Mouse (Mus musculus): ENCODE results near the gene Col13a1. TPM values are rescaled to one million over a fixed set of nuclear protein-coding genes. Genes with fewer than 3 reads are reported as not detected.

The Col13a1 gene
- 32.3 and 32.6 TPM in 2 replicates for polyA plus RNA-seq (2015; fragmentation: Nextera tagmentation; extraction: Ambion mirVana)

- peak; percentile 21; the same call in 1 of the 2 replicates for ATAC-seq (ENCODE audit: borderline replicate concordance, extremely low read depth, low FRiP score, low TSS enrichment)
- WGBS, result under 1% methylated on average over 40 of the region's 41 CpGs
- H3K4me3 ChIP-seq, result peak within 1 kb of the TSS; percentile 61
- peak within 1 kb of the TSS; percentile 77 for H3K4me2 ChIP-seq
- H3K27ac ChIP-seq, result peak within 1 kb of the TSS; percentile 77
- no peaks in the 10 kb centered on the region for H3K36me3 ChIP-seq
- H3K27me3 ChIP-seq, result peaks cover 54% of the 10 kb centered on the region
- no peaks in the 10 kb centered on the region for H3K9me3 ChIP-seq
- H3K9ac ChIP-seq, result peak within 1 kb of the TSS; percentile 58
- H3K4me1 ChIP-seq, result peaks cover 41% of the 10 kb centered on the region
These were observed at the start of gene Col13a1 for GRCm38 (mm10) chr10:61978866-61979340. Col13a1 (minus strand) TSS chr10:61979108.

- WGBS, result 67% methylated on average over 12 of the region's 12 CpGs
- peaks cover 16% of the 10 kb centered on the region for H3K4me1 ChIP-seq
These were observed 48.8 kb upstream of the Col13a1 start for GRCm38 (mm10) chr10:62027699-62028098.

DNA sequence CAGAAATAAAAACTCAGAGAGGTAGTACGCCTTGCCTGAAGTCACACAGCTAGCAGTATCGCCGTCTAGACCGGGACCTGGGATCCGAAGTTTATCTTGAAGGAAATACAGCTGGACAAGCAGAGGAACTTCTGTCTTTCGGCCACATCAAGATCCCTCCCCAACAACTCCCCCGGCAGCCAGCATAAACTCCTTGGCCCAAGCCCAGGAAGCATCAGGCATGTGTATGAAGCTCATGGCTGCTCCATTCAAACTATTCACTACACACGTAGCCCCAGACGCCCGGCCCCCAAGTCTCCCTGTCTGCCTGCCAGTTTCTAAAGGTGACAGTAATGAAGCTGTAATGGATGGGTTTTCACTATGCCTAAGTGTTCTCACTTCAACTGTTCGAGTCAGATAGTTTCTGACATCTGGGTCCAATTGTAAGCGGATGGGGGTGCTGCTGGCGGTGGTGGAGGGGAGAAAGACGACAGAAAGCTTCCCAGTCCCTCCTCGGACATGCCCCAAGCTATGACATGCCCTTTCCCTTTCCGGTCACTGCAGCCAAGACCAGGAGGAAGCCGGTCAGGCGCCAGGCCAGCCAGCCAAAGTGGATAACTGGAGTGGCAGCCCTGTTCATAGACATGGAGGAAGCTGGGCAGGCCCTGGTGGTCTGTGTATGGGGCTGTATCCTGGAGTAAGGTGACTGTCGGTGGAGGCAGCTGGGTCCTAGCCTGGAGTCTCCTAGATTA, 45.1 kb upstream of the Col13a1 start:
- 20% methylated on average over 19 of the region's 19 CpGs for WGBS
- Histone ChIP-seq H3K4me1 (peaks cover 35% of the 10 kb centered on the region), H3K4me2 (peak overlapping the region; percentile 40), H3K9me3 (no peaks in the 10 kb centered on the region), H3K27me3 (no peaks in the 10 kb centered on the region), H3K9ac (no peak overlapping the region), H3K4me3 (no peak overlapping the region), H3K27ac (peak overlapping the region; percentile 68), H3K36me3 (no peaks in the 10 kb centered on the region)
- peak; percentile 79 for ATAC-seq (ENCODE audit: borderline replicate concordance, extremely low read depth, low FRiP score, low TSS enrichment)

More at GRCm38 (mm10) chr10:62027699-62028098, 48.8 kb upstream of the Col13a1 start:
- no peaks in the 10 kb centered on the region for H3K9me3 ChIP-seq
- no peak overlapping the region for H3K9ac ChIP-seq
- no peak overlapping the region for H3K4me3 ChIP-seq
- no peak overlapping the region for H3K4me2 ChIP-seq
- H3K36me3 ChIP-seq, result no peaks in the 10 kb centered on the region
- H3K27me3 ChIP-seq, result no peaks in the 10 kb centered on the region
- no peak overlapping the region for H3K27ac ChIP-seq
- ATAC-seq (ENCODE audit: borderline replicate concordance, extremely low read depth, low FRiP score, low TSS enrichment), result no peak

GRCm38 (mm10) chr10:62020068-62020620, 41.2 kb upstream of the Col13a1 start:
- 22% methylated on average over 7 of the region's 7 CpGs for WGBS
- H3K4me3 ChIP-seq, result no peak overlapping the region
- ATAC-seq (ENCODE audit: borderline replicate concordance, extremely low read depth, low FRiP score, low TSS enrichment), result peak; percentile 12; the same call in 1 of the 2 replicates
- H3K36me3 ChIP-seq, result no peaks in the 10 kb centered on the region
- H3K9ac ChIP-seq, result no peak overlapping the region
- H3K27me3 ChIP-seq, result no peaks in the 10 kb centered on the region
- H3K27ac ChIP-seq, result no peak overlapping the region
- H3K4me1 ChIP-seq, result peaks cover 47% of the 10 kb centered on the region
- H3K4me2 ChIP-seq, result no peak overlapping the region
- H3K9me3 ChIP-seq, result no peaks in the 10 kb centered on the region

DNA sequence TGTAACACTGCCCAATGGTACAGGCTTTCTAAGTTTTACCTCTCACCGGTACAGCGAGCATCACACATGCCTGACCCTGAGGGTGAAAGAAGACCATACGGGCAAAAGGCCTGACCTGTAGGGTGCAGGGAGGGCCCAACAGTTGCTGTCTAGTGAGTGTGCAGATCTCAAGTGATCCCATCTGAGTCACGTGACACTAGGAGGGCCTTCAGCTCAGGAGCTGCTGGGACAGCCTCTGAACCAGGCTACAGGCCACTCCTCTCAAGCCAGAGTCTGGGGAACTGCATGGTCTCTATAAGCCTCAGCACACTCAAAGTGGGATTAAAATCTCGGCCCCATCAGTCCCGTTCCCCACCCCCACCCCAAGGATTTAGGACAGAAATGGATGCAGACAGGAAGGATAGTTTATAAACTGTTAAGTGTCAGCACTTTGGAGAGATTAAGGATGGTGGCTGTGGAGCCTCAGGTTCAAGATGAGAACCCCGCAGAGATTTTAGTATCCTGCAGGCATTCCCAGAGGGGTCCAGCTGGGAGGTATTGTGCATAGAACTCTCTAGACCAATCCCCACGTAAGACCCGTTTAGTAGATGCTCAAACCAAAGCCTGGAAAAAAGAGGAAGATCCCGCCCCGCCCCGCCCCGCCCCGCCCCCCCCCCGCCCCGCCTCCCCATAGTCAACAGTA, 40.6 kb upstream of the Col13a1 start:
- Histone ChIP-seq H3K4me1 (peaks cover 47% of the 10 kb centered on the region), H3K9ac (no peak overlapping the region), H3K27me3 (no peaks in the 10 kb centered on the region), H3K27ac (no peak overlapping the region), H3K9me3 (no peaks in the 10 kb centered on the region), H3K36me3 (no peaks in the 10 kb centered on the region), H3K4me2 (no peak overlapping the region), H3K4me3 (no peak overlapping the region)
- no peak for ATAC-seq (ENCODE audit: borderline replicate concordance, extremely low read depth, low FRiP score, low TSS enrichment)
- 17% methylated on average over 16 of the region's 16 CpGs for WGBS

DNA sequence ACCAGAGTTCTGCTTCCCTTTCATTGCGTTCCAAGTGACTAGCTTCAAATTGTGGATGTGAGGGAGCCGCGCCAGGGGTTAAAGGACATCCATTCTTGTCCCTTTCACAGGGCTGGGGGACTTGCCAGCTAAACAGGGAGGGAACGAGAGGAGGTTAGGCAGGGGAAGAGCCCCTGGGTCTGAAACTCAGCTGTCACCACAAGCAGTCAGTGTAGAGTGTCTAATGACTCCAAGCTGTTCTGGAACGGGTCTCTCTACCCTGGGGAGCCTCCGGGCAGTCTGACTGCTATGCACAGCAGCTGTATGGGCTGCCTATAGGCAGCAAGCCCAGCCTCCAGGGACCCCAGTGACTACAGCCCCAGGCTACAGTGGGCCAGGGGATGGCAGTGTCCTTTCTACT, 38.0 kb upstream of the Col13a1 start:
- peaks cover 28% of the 10 kb centered on the region for H3K4me1 ChIP-seq
- H3K9ac ChIP-seq, result no peak overlapping the region
- H3K27ac ChIP-seq, result peak overlapping the region; percentile 20
- H3K36me3 ChIP-seq, result no peaks in the 10 kb centered on the region
- WGBS, result 39% methylated on average over 6 of the region's 6 CpGs
- H3K27me3 ChIP-seq, result no peaks in the 10 kb centered on the region
- H3K9me3 ChIP-seq, result no peaks in the 10 kb centered on the region
- H3K4me2 ChIP-seq, result no peak overlapping the region
- no peak overlapping the region for H3K4me3 ChIP-seq
- ATAC-seq (ENCODE audit: borderline replicate concordance, extremely low read depth, low FRiP score, low TSS enrichment), result peak; percentile 93

DNA sequence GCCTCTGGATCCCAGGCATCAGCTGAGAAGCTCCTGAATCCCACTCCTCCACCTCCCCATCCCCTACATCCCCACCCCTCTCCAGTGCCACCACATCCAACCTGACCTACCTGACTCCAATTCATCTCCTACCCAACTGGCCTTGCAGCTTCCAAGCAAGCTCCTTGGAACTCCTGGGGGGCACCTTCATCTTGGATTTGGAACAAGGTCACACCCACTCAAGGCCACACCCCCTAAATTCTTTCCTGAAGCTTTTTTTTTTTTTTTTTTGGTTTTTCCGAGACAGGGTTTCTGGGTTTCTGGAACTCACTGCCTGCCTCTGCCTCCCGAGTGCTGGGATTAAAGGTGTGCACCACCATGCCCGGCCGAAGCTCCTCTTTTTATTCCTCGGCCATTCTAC, 34.3 kb upstream of the Col13a1 start:
- Histone ChIP-seq H3K4me3 (no peak overlapping the region), H3K27me3 (no peaks in the 10 kb centered on the region), H3K4me2 (no peak overlapping the region), H3K9me3 (no peaks in the 10 kb centered on the region), H3K9ac (no peak overlapping the region), H3K27ac (no peak overlapping the region), H3K4me1 (peaks cover 12% of the 10 kb centered on the region), H3K36me3 (no peaks in the 10 kb centered on the region)
- ATAC-seq (ENCODE audit: borderline replicate concordance, extremely low read depth, low FRiP score, low TSS enrichment), result no peak
- 84% methylated on average over 5 of the region's 5 CpGs for WGBS

DNA sequence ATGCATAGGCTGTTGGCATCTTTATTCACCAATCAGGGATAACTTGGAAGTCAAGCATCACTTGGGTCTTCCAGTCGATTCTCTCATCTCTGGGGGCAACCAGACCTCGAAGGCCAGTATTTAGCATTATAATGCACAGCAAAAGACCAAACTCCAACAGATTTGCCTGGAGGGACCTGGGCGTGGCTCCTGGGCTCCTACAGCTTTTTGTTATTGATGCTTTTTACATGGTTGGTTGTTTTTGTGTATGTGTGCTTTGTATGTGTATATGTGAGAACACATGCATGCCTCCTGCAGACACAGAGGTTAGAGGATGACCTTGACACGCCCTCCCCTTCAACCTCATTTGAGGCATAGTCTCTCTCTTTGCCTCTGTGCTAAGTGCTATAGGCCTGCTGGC, 33.5 kb upstream of the Col13a1 start:
- WGBS, result 78% methylated on average over 4 of the region's 4 CpGs
- Histone ChIP-seq H3K4me3 (no peak overlapping the region), H3K27ac (no peak overlapping the region)

GRCm38 (mm10) chr10:62009981-62010500, 31.1 kb upstream of the Col13a1 start:
- Histone ChIP-seq H3K4me2 (no peak overlapping the region), H3K9ac (no peak overlapping the region), H3K4me1 (no peaks in the 10 kb centered on the region), H3K4me3 (no peak overlapping the region), H3K36me3 (no peaks in the 10 kb centered on the region), H3K27me3 (no peaks in the 10 kb centered on the region), H3K9me3 (no peaks in the 10 kb centered on the region), H3K27ac (no peak overlapping the region)
- ATAC-seq (ENCODE audit: borderline replicate concordance, extremely low read depth, low FRiP score, low TSS enrichment), result no peak
- 60% methylated on average over 6 of the region's 6 CpGs for WGBS

More for the DNA sequence above, 33.5 kb upstream of the Col13a1 start:
- Histone ChIP-seq H3K27me3 (no peaks in the 10 kb centered on the region), H3K9me3 (no peaks in the 10 kb centered on the region), H3K4me2 (no peak overlapping the region), H3K9ac (no peak overlapping the region), H3K36me3 (no peaks in the 10 kb centered on the region), H3K4me1 (peaks cover 7% of the 10 kb centered on the region)
- no peak for ATAC-seq (ENCODE audit: borderline replicate concordance, extremely low read depth, low FRiP score, low TSS enrichment)

DNA sequence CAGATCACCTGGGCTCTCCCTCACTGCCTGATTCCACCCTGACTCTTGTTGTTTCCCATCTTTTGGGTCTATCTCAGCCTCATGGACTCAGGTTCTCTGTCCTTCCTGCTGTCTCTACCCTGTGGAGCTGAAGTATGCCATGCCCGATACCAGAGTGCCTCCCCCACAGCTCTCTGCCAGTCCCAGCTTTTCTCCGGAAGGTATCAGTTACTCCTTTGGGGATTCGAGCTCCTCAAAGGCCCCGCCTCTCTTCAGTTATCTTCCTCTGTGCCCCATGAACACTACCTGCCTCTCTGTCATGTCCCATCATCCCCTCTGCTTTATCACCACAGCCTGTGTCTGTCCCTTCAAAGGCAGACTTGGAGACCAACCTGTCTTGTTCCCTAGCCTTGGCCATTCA, 29.1 kb upstream of the Col13a1 start:
- Histone ChIP-seq H3K27me3 (no peaks in the 10 kb centered on the region), H3K27ac (no peak overlapping the region), H3K4me2 (no peak overlapping the region), H3K4me3 (no peak overlapping the region), H3K9me3 (no peaks in the 10 kb centered on the region), H3K4me1 (no peaks in the 10 kb centered on the region), H3K36me3 (no peaks in the 10 kb centered on the region), H3K9ac (no peak overlapping the region)
- no peak for ATAC-seq (ENCODE audit: borderline replicate concordance, extremely low read depth, low FRiP score, low TSS enrichment)
- WGBS, result 71% methylated on average over 4 of the region's 4 CpGs

GRCm38 (mm10) chr10:62006371-62006770, 27.5 kb upstream of the Col13a1 start:
- H3K27ac ChIP-seq, result no peak overlapping the region
- H3K9ac ChIP-seq, result no peak overlapping the region
- no peak for ATAC-seq (ENCODE audit: borderline replicate concordance, extremely low read depth, low FRiP score, low TSS enrichment)
- WGBS, result 77% methylated on average over 8 of the region's 8 CpGs
- no peaks in the 10 kb centered on the region for H3K9me3 ChIP-seq
- no peaks in the 10 kb centered on the region for H3K36me3 ChIP-seq
- no peaks in the 10 kb centered on the region for H3K27me3 ChIP-seq
- no peak overlapping the region for H3K4me3 ChIP-seq
- H3K4me2 ChIP-seq, result no peak overlapping the region
- no peaks in the 10 kb centered on the region for H3K4me1 ChIP-seq

DNA sequence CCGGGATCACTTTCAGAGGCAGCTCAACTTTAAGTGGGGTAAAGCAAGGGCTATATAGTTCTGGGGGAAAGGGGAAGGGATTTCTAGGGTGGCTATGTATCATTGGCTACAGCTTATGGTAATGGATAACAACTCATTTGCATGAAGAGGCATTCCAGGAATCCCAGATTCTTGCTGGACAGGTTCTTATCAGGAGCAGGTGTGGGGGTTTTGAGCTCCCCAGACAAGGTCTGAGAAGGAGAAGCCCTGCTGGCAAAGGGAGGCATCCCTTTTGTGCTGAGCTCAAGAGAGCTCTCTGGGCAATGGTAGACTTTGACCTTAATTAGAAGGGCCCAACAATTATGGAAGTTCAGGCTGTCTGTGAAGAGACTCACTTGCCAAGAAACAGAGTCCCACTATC, 21.3 kb upstream of the Col13a1 start:
- H3K27ac ChIP-seq, result no peak overlapping the region
- no peaks in the 10 kb centered on the region for H3K27me3 ChIP-seq
- no peaks in the 10 kb centered on the region for H3K4me1 ChIP-seq
- no peak for ATAC-seq (ENCODE audit: borderline replicate concordance, extremely low read depth, low FRiP score, low TSS enrichment)
- no peak overlapping the region for H3K4me2 ChIP-seq
- H3K36me3 ChIP-seq, result no peaks in the 10 kb centered on the region
- H3K4me3 ChIP-seq, result no peak overlapping the region
- H3K9me3 ChIP-seq, result no peaks in the 10 kb centered on the region
- H3K9ac ChIP-seq, result no peak overlapping the region
- WGBS, result 74% methylated on average over 1 of the region's 1 CpGs
